Comparison of ENCODE assay signal across 34 mouse cellular contexts in the genomic region with DNA sequence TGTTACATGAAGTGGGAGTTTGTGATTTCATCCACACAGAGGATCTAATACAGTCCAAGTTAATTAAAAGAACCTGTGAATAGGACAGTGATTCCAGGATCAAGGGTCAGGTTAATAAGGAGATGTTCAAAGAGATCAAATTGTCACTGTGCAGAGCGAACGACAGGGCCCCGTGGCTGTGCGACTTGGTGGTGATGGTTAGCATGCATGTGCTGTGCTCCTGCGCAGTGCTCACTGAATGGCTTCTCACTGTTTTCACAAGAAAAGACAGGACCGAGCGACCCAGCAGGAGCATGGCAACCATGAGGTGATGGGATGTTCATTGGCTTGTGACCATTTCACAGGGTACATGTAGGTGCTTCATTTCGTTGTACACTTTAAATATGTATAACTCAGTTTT.
"Had no signal": no experiment of that assay in that cellular context is flagged by ENCODE, and none has a peak within 500 bp of the region (broad histone marks: within the 10 kb centered on the region; RNA-seq: fewer than 3 reads in every experiment).

No protein-coding gene starts in this region.

- H3K4me2 ChIP-seq: heart, embryonic 12.5 days; heart, embryonic 13.5 days; heart, embryonic 15.5 days; hindbrain, embryonic 12.5 days; hindbrain, embryonic 13.5 days; hindbrain, embryonic 14.5 days; hindbrain, embryonic 15.5 days; intestine, embryonic 15.5 days; kidney, embryonic 15.5 days had no signal

- H3K4me3 ChIP-seq: heart, embryonic 10.5 days; heart, embryonic 12.5 days; heart, embryonic 13.5 days; heart, embryonic 15.5 days; hindbrain, embryonic 10.5 days; hindbrain, embryonic 12.5 days; hindbrain, embryonic 13.5 days; hindbrain, embryonic 15.5 days; intestine, embryonic 15.5 days; kidney, embryonic 15.5 days; layer of hippocampus, adult 2 months had no signal

- H3K9ac ChIP-seq: heart, embryonic 12.5 days; heart, embryonic 13.5 days; heart, embryonic 15.5 days; hindbrain, embryonic 12.5 days; hindbrain, embryonic 13.5 days; hindbrain, embryonic 14.5 days; hindbrain, embryonic 15.5 days; intestine, embryonic 15.5 days; kidney, embryonic 15.5 days had no signal

- H3K36me3 ChIP-seq: heart, embryonic 10.5 days; heart, embryonic 12.5 days; heart, embryonic 15.5 days; hindbrain, embryonic 10.5 days; hindbrain, embryonic 12.5 days; hindbrain, embryonic 13.5 days; hindbrain, embryonic 15.5 days; intestine, embryonic 15.5 days; kidney, embryonic 15.5 days had no signal

- H3K4me1 ChIP-seq: heart, embryonic 10.5 days; heart, embryonic 12.5 days; heart, embryonic 13.5 days; heart, embryonic 15.5 days; hindbrain, embryonic 10.5 days; hindbrain, embryonic 12.5 days; hindbrain, embryonic 13.5 days; hindbrain, embryonic 15.5 days; intestine, embryonic 15.5 days; kidney, embryonic 15.5 days had no signal

- ATAC-seq: hindbrain, embryonic 16.5 days; hindbrain, postnatal 0 days; inflammation-experienced regulatory T-cells, adult 6 months; intestine, embryonic 15.5 days; intestine, embryonic 16.5 days; intestine, postnatal 0 days had no signal

- H3K9me3 ChIP-seq: heart, embryonic 10.5 days; heart, embryonic 12.5 days; heart, embryonic 13.5 days; heart, embryonic 15.5 days; hindbrain, embryonic 10.5 days; hindbrain, embryonic 12.5 days; hindbrain, embryonic 13.5 days; hindbrain, embryonic 15.5 days; intestine, embryonic 15.5 days; kidney, embryonic 15.5 days had no signal

- H3K27me3 ChIP-seq: heart, embryonic 12.5 days; heart, embryonic 13.5 days; heart, embryonic 15.5 days; hindbrain, embryonic 12.5 days; hindbrain, embryonic 13.5 days; hindbrain, embryonic 15.5 days; intestine, embryonic 15.5 days; kidney, embryonic 15.5 days had no signal

- DNase-seq: heart, postnatal 10 days; heart, postnatal 14 days; heart, postnatal 36 days; heart, postnatal 4 days; kidney, adult 11 months; kidney, adult 18-20 months; kidney, adult 2 months; kidney, adult 8-10 months; kidney, adult 9 months; kidney, postnatal 10 days; kidney, postnatal 14 days; kidney, postnatal 25 days; kidney, postnatal 36 days; kidney, postnatal 4 days; layer of hippocampus, adult 9-11 months; layer of hippocampus, postnatal 36 days had no signal

- H3K27ac ChIP-seq: heart, embryonic 10.5 days; heart, embryonic 13.5 days; heart, embryonic 15.5 days; hindbrain, embryonic 10.5 days; hindbrain, embryonic 12.5 days; hindbrain, embryonic 13.5 days; hindbrain, embryonic 14.5 days; hindbrain, embryonic 15.5 days; hindbrain, postnatal 0 days; intestine, embryonic 15.5 days; kidney, embryonic 15.5 days; kidney, postnatal 0 days; layer of hippocampus, adult 2 months had no signal
